20 mouse cellular contexts compared by ENCODE assay signal in the genomic region with DNA sequence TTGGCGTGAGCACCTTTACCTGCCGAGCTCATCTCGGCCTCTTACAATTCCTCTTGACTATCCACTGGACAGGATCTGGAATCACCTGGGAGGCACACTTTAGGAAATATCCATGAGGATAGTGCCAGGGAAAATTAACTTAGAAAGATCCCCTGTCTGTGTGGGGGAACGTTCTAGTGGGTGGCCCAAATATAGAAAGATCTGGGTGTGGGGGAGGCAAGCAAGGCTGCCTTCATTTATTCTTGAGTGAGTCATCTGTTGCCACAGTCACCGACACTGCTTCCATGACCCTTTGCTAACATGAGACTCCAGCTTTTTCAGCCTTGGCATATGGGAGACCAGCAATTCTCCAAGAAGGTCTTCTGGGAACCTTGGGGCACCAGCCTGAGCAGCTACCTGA.
DNase-seq lines count a peak whose midpoint lies in the region; ATAC-seq and TF ChIP-seq lines count a peak whose summit lies in the region.
"Had no signal": no experiment of that assay in that cellular context is flagged by ENCODE, and none has a peak within 500 bp of the region (broad histone marks: within the 10 kb centered on the region; RNA-seq: fewer than 3 reads in every experiment).

No protein-coding gene starts in this region.

- H3K4me3 ChIP-seq in MEL (ENCODE audit: control insufficient read depth in 1 of 2, insufficient read depth in 1 of 2, low read depth in 2 of 2, low read length in 2 of 2) = no peak overlapping the region
- H3K4me3 ChIP-seq: embryonic facial prominence, embryonic 10.5 days; embryonic facial prominence, embryonic 12.5 days; forebrain, embryonic 12.5 days; forebrain, embryonic 15.5 days had no signal

- peaks cover 3 to 7% of the 10 kb centered on the region in 2 experiments; a peak in 3 of 4 replicates for H3K4me1 ChIP-seq in MEL (ENCODE audit: control insufficient read depth in 1 of 2, insufficient read depth in 2 of 2, low read length in 2 of 2)
- H3K4me1 ChIP-seq: forebrain, embryonic 15.5 days had no signal

- H3K27ac ChIP-seq in MEL (ENCODE audit: control insufficient read depth, low read depth, low read length) = peak overlapping the region; percentile 2; the same call in 1 of the 2 replicates
- H3K27ac ChIP-seq: embryonic facial prominence, embryonic 10.5 days; embryonic facial prominence, embryonic 12.5 days; forebrain, embryonic 12.5 days; forebrain, embryonic 15.5 days had no signal

- H3K27me3 ChIP-seq in MEL (ENCODE audit: control insufficient read depth in 1 of 2, insufficient read depth in 2 of 2, low read length in 2 of 2) = no peaks in the 10 kb centered on the region
- H3K27me3 ChIP-seq: embryonic facial prominence, embryonic 12.5 days; forebrain, embryonic 12.5 days; forebrain, embryonic 15.5 days; Patski had no signal

- TF ChIP-seq RAD21 in MEL (IDR thresholded peaks at IDR 0.05; ENCODE audit: low read depth, low read length) = no peak

- peaks cover 0 to 6% of the 10 kb centered on the region in 2 experiments; a peak in 2 of 4 replicates for H3K36me3 ChIP-seq in MEL (ENCODE audit: control insufficient read depth in 1 of 2, insufficient read depth in 2 of 2, low read length in 2 of 2)
- H3K36me3 ChIP-seq: embryonic facial prominence, embryonic 10.5 days; embryonic facial prominence, embryonic 12.5 days; forebrain, embryonic 12.5 days; forebrain, embryonic 15.5 days had no signal

- no peaks in the 10 kb centered on the region for H3K79me2 ChIP-seq in MEL (ENCODE audit: control insufficient read depth, insufficient read depth, low read length, poor library complexity)

- peak; percentile 86 for ATAC-seq in frontal cortex, adult (ENCODE audit: low TSS enrichment)
- ATAC-seq: activated CD4-positive, CD25-positive, alpha-beta regulatory T cell, adult 4 months; forebrain, embryonic 15.5 days; forebrain, postnatal 0 days; Patski had no signal

- H3K9ac ChIP-seq in MEL (ENCODE audit: control insufficient read depth, low read depth, low read length, poor library complexity, severe bottlenecking) = no peak overlapping the region
- H3K9ac ChIP-seq: embryonic facial prominence, embryonic 12.5 days; forebrain, embryonic 12.5 days; forebrain, embryonic 15.5 days; forebrain, postnatal 0 days had no signal

- no peak for TF ChIP-seq EP300 in MEL (IDR thresholded peaks at IDR 0.05; ENCODE audit: low read depth in 1 of 2, low read length in 2 of 2)

- no peak for TF ChIP-seq POLR2A in MEL (IDR thresholded peaks at IDR 0.05; ENCODE audit: control insufficient read depth in 1 of 2, insufficient read depth in 1 of 2, low read depth in 1 of 2, low read length in 2 of 2, poor library complexity in 1 of 2)

- TF ChIP-seq CTCF in MEL (IDR thresholded peaks at IDR 0.05 in 2 of 3, conservative IDR thresholded peaks at IDR 0.05 in 1 of 3; ENCODE audit: control insufficient read depth in 1 of 3, insufficient read depth in 1 of 3, low read depth in 2 of 3, low read length in 3 of 3, poor library complexity in 1 of 3, severe bottlenecking in 1 of 3) = no peak

- no peaks in the 10 kb centered on the region for H3K9me3 ChIP-seq in MEL (replicated peaks; ENCODE audit: insufficient read depth, low read length)
- H3K9me3 ChIP-seq: embryonic facial prominence, embryonic 10.5 days; embryonic facial prominence, embryonic 12.5 days; forebrain, embryonic 12.5 days; forebrain, embryonic 15.5 days had no signal

- no peak for DNase-seq in frontal cortex, postnatal 36 days (ENCODE audit: low spot score in 2 of 2)
- DNase-seq in MEL (ENCODE audit: low read depth, low spot score) = no peak
- DNase-seq in brain, adult 2 months (ENCODE audit: low read depth, low spot score) = peak; percentile 73
- no peak for DNase-seq in c-Kit-positive CD71-positive TER-119-positive erythroid progenitor cells, embryonic 14.5 days (ENCODE audit: low spot score)
- DNase-seq: adrenal gland, adult 8-10 months; adrenal gland, postnatal 14 days; adrenal gland, postnatal 36 days; cerebellum, adult 11-12 months; cerebellum, adult 2 months; cerebellum, adult 9-10 months; cerebellum, postnatal 10 days; cerebellum, postnatal 25 days; forebrain, postnatal 0 days had no signal

TF ChIP-seq in MEL, 35 proteins besides CTCF, POLR2A, EP300 and RAD21:
- TF ChIP-seq MEF2A (IDR thresholded peaks at IDR 0.05; ENCODE audit: extremely low read depth, insufficient replicate concordance, low read depth, low read length, poor library complexity, severe bottlenecking) = no peak
- TF ChIP-seq MAFK (IDR thresholded peaks at IDR 0.05; ENCODE audit: borderline replicate concordance, low read depth, low read length) = no peak
- no peak for TF ChIP-seq TCF12 (IDR thresholded peaks at IDR 0.05; ENCODE audit: low read depth, low read length)
- no peak for TF ChIP-seq SIN3A (IDR thresholded peaks at IDR 0.05; ENCODE audit: low read length)
- TF ChIP-seq ZMIZ1 (IDR thresholded peaks at IDR 0.05; ENCODE audit: low read depth, low read length) = no peak
- TF ChIP-seq MAZ (IDR thresholded peaks at IDR 0.05; ENCODE audit: low read depth, low read length) = no peak
- no peak for TF ChIP-seq HCFC1 (IDR thresholded peaks at IDR 0.05; ENCODE audit: low read depth, low read length)
- TF ChIP-seq NELFE (IDR thresholded peaks at IDR 0.05; ENCODE audit: low read depth, low read length) = no peak
- TF ChIP-seq CHD2 (IDR thresholded peaks at IDR 0.05; ENCODE audit: low read length) = no peak
